Mouse (Mus musculus) heart, adult 2 months (tissue): ENCODE measurements around the gene Pigh.

Experiments
- CTCF ChIP-seq: fragments of 200-600 bp; IDR thresholded peaks from 2 replicates; pipeline ENCODE4 v1.8.1; 2022; ENCODE audit warnings: antibody characterized with exemption, mild to moderate bottlenecking, moderate library complexity
- POLR2A ChIP-seq: fragments of 200-500 bp; IDR thresholded peaks from 2 replicates; pipeline ENCODE4 v1.6.1; 2011; ENCODE audit warnings: mild to moderate bottlenecking, low read depth, low read length, control low read depth; ENCODE audit not compliant: insufficient read depth

- TF ChIP-seq CTCF (0 out of 2 replicates have a peak, but pooled peaks have one; percentile 2), POLR2A (no peak)
These were observed 15.1 kb upstream of the Pigh start for GRCm38 (mm10) chr12:79104544-79104943.
